Mouse (Mus musculus) olfactory bulb, adult 2 months (tissue): ENCODE measurements around the gene Slc25a54.

Experiments
- CTCF ChIP-seq: fragments of 200-500 bp; IDR thresholded peaks from 2 replicates; pipeline ENCODE4 v1.5.1; 2012; ENCODE audit warnings: low read depth, mild to moderate bottlenecking, low read length, moderate library complexity; ENCODE audit not compliant: insufficient read depth
- POLR2A ChIP-seq: fragments of 200-500 bp; IDR thresholded peaks from 2 replicates; pipeline ENCODE4 v1.6.1; 2012; ENCODE audit warnings: mild to moderate bottlenecking, low read depth, low read length, moderate library complexity; ENCODE audit not compliant: insufficient read depth

DNA sequence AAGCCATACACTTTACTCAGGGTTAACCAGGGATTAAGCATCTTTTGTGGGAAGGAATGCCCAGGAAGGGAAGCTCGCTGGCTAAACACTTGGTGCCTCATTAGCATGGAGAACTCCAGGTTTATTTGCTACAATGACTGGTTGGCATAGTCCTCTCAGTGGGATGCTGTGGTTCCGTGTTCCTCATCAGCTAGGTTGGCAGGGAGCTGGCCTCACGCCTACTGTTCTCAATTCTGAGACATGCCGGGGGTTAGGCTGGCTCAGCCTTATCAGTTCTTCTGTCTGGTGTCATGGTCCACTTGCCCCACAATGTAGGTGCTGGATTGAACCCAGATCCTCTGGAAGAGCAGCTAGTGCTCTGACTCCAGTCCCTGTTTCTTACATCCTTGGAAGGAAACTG is 72.3 kb downstream of the Slc25a54 start:
- TF ChIP-seq CTCF, result no peak
- TF ChIP-seq POLR2A, result no peak
